Comparison of ENCODE assay signal across 38 mouse cellular contexts in genomic region chr5:150513264-150513663, GRCm38 (mm10). TPM values are rescaled to one million over a fixed set of nuclear protein-coding genes. Genes with fewer than 3 reads are reported as not detected.
DNase-seq lines count a peak whose midpoint lies in the region; ATAC-seq lines count a peak whose summit lies in the region.
"Had no signal": no experiment of that assay in that cellular context is flagged by ENCODE, and none has a peak within 500 bp of the region (broad histone marks: within the 10 kb centered on the region; RNA-seq: fewer than 3 reads in every experiment).

No protein-coding gene starts in this region.

- H3K9me3 ChIP-seq in liver, embryonic 12.5 days (replicated peaks) = no peaks in the 10 kb centered on the region
- H3K9me3 ChIP-seq: embryonic facial prominence, embryonic 12.5 days; forebrain, embryonic 15.5 days; hindbrain, embryonic 10.5 days; limb, embryonic 15.5 days had no signal

- H3K4me2 ChIP-seq in liver, embryonic 12.5 days = no peak overlapping the region
- H3K4me2 ChIP-seq: embryonic facial prominence, embryonic 12.5 days; forebrain, embryonic 15.5 days; limb, embryonic 15.5 days had no signal

- intact Hi-C loops in gastrocnemius, postnatal 36 days (cut with DNase I) = no loop called here

- DNase-seq in liver (peak; percentile 10), ES-CJ7 (ENCODE audit: low read depth, low spot score) (peak; percentile 43), ZHBTc4 (ENCODE audit: low read depth, low spot score) (peak; percentile 40)
- DNase-seq in lung, adult 18-20 months = no peak
- DNase-seq in spleen, postnatal 4 days (ENCODE audit: low spot score in 2 of 2) = no peak
- DNase-seq in gastrocnemius, postnatal 36 days = no peak
- DNase-seq: adrenal gland, postnatal 10 days; cerebellum, adult 9-10 months; cerebellum, postnatal 36 days; embryo, embryonic 11 days; gastrocnemius, adult 2 months; heart, postnatal 14 days; kidney, adult 8-10 months; layer of hippocampus, postnatal 36 days; left cerebral cortex, postnatal 4 days; lung, adult 2 months; lung, postnatal 10 days; midbrain, embryonic 14.5 days; right cerebral cortex, postnatal 14 days; thymus, postnatal 4 days had no signal

- ATAC-seq in liver, embryonic 12.5 days = no peak
- ATAC-seq: forebrain, embryonic 15.5 days; hindbrain, embryonic 16.5 days had no signal

- no peak overlapping the region for H3K9ac ChIP-seq in liver, embryonic 12.5 days
- H3K9ac ChIP-seq: embryonic facial prominence, embryonic 12.5 days; forebrain, embryonic 15.5 days; limb, embryonic 15.5 days had no signal

- H3K36me3 ChIP-seq in liver, embryonic 12.5 days = no peaks in the 10 kb centered on the region
- H3K36me3 ChIP-seq: embryonic facial prominence, embryonic 12.5 days; forebrain, embryonic 15.5 days; hindbrain, embryonic 10.5 days; limb, embryonic 15.5 days had no signal

- H3K27me3 ChIP-seq in liver, embryonic 12.5 days (replicated peaks) = peaks cover 11% of the 10 kb centered on the region
- H3K27me3 ChIP-seq: CH12.LX; embryonic facial prominence, embryonic 12.5 days; forebrain, embryonic 15.5 days; limb, embryonic 15.5 days had no signal

- H3K27ac ChIP-seq in liver, embryonic 12.5 days = no peak overlapping the region
- H3K27ac ChIP-seq: embryonic facial prominence, embryonic 12.5 days; forebrain, embryonic 15.5 days; gastrocnemius, adult 2 months; hindbrain, embryonic 10.5 days; kidney, postnatal 0 days; limb, embryonic 15.5 days; macrophage had no signal

- H3K4me1 ChIP-seq in liver, embryonic 12.5 days = no peaks in the 10 kb centered on the region
- H3K4me1 ChIP-seq: embryonic facial prominence, embryonic 12.5 days; forebrain, embryonic 15.5 days; hindbrain, embryonic 10.5 days; limb, embryonic 15.5 days had no signal

- no peak overlapping the region for H3K4me3 ChIP-seq in liver, embryonic 12.5 days
- H3K4me3 ChIP-seq: embryonic facial prominence, embryonic 12.5 days; forebrain, embryonic 15.5 days; gastrocnemius, adult 2 months; hindbrain, embryonic 10.5 days; limb, embryonic 15.5 days had no signal

- 73% methylated on average over 4 of the region's 4 CpGs for WGBS in liver, embryonic 12.5 days (ENCODE audit: insufficient replicate concordance)

RNA-seq across cellular contexts. Expression of gene Zar1l, which starts 4.7 kb away (rescaled TPM):
- not detected in 2 replicates for polyA plus RNA-seq in liver, embryonic 12.5 days (2016; fragmentation: Nextera tagmentation; extraction: Ambion mirVana)
- total RNA-seq in gastrocnemius, postnatal 36 days (2021) = not detected
- total RNA-seq: adrenal gland, postnatal 10 days; CH12.LX; gastrocnemius, adult 2 months; gastrocnemius, postnatal 4 days; heart, adult 8-10 months; heart, postnatal 14 days; layer of hippocampus, postnatal 36 days; left cerebral cortex, postnatal 4 days; monocyte, adult 5-6 weeks had no signal
- polyA plus RNA-seq: embryonic facial prominence, embryonic 12.5 days; forebrain, embryonic 15.5 days; heart, embryonic 14.5 days; hindbrain, embryonic 10.5 days; hindbrain, embryonic 16.5 days; intestine, embryonic 14.5 days; kidney, postnatal 0 days; large intestine, adult 2 months; limb, embryonic 15.5 days; lung, adult 2 months; macrophage; midbrain, embryonic 14.5 days; neural tube, embryonic 14.5 days; stomach, embryonic 16.5 days; thymus, postnatal 0 days had no signal

RNA-seq across cellular contexts. Expression of gene Brca2, which starts 9.2 kb away (rescaled TPM):
- polyA plus RNA-seq in liver, embryonic 12.5 days (2016; fragmentation: Nextera tagmentation; extraction: Ambion mirVana) = 26.0 and 26.8 TPM in 2 replicates
- total RNA-seq in gastrocnemius, postnatal 36 days (2021) = 1 to 10 TPM; 1.0 to 1.2 TPM

Comparison
In these comparisons a context has a peak if more than half of its experiments do, and no peak if none do; other contexts are left out.
1. DNase-seq: peak in liver (single experiment), ES-CJ7 (single experiment) and ZHBTc4 (single experiment); none in lung, adult 18-20 months (0 of 2), spleen, postnatal 4 days (0 of 2) and gastrocnemius, postnatal 36 days (0 of 2).